Mouse (Mus musculus): ENCODE measurements around the gene Sdhaf1.

DNA sequence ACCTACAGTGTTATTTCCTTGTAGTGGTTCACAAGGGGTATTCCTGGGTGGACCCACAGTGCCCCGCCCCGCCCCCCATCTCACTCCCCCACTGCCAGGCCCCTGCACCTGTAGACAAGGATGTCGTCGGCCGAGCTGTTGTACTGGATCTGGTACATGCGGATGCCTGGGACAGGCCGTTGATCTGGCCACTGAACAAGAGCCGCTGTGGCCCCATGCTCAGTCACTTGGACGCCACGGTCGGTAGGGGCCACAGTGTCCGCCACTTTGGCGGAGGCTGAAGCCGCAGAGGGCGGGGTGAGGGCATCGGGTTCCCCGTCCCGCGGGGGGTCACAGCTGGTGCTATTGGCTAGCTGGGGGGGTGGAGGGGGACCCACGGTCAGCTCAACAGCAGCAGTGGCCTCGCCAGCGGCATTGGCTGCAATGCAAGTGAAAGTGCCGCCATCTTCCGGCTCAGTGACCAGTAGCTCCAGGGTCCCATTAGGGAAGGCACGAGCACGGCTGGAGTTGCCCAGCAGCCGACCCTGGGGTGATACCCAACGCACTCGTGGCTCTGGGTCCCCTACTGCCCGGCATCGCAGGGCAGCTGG is 35.7 kb upstream of the Sdhaf1 start:
- TF ChIP-seq GATA1 (IDR thresholded peaks at IDR 0.05; ENCODE audit: borderline replicate concordance, low read length) (no peak), FLI1 (IDR thresholded peaks at IDR 0.05; ENCODE audit: low read length) (no peak)

Data from megakaryocyte, embryonic 14.5 days (primary cell).